Mouse (Mus musculus) ovary, adult 10 weeks (tissue): ENCODE results near the gene Vwce. TPM values are rescaled to one million over a fixed set of nuclear protein-coding genes. Genes with fewer than 3 reads are reported as not detected.

Source experiments
- polyA plus RNA-seq: library from polyadenylated mRNA; stranded (reverse); fragments of 350-450 nt; fragmentation: Illumina TruSeq; extraction: RNeasy Lipid Tissue Mini Kit (QIAGEN cat#74804); gene quantifications from one replicate; pipeline ENCODE4 v1.2.3, GENCODE M21; 2014

Vwce gene
- polyA plus RNA-seq, result not detected

DNA sequence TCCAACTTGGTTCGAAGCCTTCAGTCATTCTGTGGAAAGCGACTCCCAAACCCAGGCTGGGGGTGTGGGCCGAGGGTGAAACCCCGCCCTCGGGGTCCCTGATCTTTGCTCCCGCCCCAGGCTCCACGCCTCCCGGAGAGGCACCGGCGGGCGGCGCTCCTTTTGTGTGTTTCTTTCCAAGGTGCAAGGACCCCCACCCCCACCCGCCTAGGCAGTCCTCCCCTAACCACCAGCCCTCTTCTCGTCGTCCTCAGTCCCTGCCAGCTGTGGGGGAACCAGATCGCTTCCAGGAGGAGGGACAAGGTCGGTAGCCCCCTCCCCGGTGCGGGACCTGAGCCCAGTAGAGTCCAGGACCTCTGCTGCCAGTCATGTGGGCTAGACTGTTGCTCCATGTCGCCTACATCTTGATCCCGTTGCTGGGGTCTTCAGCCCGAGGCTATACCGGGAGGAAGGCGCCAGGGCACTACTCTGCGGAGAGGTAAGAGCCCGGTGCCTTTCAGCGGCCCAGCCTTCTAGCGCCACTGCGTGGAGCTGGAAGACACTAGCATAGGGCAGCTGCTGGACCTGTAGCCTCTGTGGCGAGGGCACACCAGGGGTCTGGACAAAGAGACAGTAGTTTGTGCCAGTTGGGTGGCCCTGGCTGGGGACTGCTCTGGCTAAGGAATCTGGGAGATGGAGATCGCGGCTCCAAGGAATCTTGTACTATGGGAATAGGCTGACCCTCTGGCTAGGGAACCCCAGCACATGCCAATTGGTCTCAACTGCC, at the start of gene Vwce:
Vwce (plus strand) TSS at position 108 of the 766 bp plus-strand sequence.

DNA sequence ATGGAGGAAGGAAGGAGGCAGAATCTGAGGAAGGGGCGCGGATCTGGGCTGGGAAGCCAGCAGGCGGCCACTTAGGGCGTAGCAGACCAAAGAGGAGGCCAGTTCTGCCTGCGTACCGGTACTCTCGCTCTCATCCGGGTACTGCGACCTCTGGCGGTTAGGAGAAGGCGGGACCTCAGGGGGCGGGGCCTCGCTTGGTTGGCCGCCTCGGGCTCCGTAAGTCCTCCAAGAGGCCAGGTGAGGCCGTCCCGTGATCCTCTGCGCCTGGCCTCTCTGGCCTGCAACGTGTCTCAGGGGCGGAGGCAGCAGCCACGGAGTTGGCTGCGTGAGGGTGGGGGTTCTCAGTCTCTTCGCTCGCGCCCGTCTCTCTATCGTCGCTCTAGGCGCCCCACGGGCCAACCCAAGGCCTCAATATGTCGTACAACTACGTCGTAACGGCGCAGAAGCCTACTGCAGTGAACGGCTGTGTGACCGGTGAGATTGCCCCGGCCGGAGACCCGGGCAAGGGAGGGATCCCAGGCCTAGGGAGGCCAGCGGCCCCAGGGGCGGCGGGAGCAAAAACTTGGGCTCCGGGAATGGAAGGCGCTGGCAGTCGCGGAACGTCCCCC, 28.6 kb upstream of the Vwce start, which contains the start of the genes Ddb1 and Tkfc:
Ddb1 (plus strand) TSS at position 35 of the 608 bp plus-strand sequence.
Tkfc (minus strand) TSS at position 362 of the 608 bp plus-strand sequence.

DNA sequence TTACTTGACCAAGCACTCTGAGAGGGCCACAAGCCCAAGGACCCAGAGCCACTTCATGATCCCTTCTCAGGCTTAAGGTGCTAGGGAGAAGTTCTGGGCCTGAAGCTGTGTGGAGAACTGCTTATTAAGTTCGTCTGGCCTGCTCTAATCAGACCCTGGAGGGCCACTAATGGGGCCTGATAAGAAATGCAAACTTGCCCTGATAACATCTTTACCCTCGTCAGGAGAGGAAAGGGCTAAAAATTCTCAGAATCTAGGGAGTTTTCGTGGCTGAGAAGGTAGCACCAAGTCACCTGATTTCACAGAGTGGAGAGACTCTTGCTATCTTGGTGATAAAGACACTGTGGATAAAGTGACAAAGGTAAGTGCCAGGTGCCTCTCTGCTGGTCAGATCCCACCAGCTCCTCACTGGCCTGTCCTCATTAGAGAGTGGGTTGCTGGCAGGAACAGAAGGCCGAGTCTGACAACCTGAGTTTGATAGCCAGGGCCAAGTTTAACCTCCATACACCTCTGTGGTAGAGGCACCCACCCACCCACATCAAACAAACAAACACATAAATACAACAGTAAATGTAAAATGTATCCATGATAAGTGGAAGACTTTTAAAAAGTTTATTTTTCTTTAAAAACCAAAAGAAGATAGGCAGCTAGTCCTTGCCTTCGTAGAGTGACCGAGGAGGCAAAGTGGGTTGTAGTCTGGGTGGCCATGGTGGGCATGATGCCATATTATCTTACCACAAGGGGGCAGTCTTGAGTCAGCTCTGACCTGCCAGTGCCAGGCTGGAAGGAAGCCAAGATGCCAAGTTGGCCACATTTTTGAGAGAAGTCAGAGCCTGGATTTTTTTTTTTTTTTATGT, 44.1 kb downstream of the Vwce start, which contains the start of gene Pga5:
Pga5 (minus strand) TSS at position 157 of the 857 bp plus-strand sequence.

DNA sequence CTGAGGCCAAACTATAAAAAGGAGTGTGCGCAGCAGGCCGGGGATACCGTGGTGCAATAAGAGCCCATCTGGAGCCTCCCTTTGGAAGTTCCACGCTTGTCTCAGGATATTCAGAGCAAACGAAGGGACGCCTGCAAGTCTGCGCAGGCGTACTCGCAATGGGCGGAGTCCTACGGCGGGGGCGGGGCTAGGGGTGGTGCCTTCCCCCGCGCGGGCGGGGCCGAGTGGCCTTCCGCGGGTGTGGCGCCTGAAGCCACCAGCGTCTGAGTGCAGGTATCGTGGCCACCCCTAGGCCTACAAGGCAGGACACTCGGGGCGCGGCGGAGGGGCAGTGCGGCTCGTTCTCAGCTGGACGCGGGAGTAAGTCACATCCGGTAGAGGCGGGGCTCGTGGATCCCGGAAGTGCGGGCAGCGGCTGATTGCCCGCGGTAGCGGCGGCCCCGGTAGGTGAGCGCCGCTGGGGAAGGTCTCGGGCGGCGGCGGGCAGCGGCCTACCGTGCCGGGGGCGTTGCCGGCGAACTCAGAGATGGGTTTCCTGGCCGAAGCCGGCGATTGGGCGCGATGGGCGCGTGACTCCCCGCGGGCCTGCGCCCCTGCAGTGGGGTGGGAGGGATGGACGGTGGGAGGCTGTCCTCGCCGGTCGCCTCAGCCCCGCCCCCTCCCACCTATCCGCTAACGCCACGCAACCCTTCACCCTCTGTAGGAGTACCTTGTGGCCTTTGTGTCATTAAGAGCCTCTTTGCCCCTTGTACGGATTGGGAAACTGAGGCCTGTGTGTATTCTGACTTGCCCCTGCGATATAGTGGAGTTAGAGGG, 54.7 kb downstream of the Vwce start, which contains the start of gene Vps37c:
Vps37c (plus strand) TSS at position 199 of the 816 bp plus-strand sequence.

Other genes starting within 250 kb of the Vwce start
- gene Syt7, start 245.1 kb upstream of the Vwce start, polyA plus RNA-seq, result 12.6 TPM
- gene Lrrc10b, start 176.7 kb upstream of the Vwce start, polyA plus RNA-seq, result 1.5 TPM
- gene Ppp1r32, start 151.3 kb upstream of the Vwce start, polyA plus RNA-seq, result 0.46 TPM
- gene Cpsf7, start 108.9 kb upstream of the Vwce start, polyA plus RNA-seq, result 60.6 TPM
- gene Sdhaf2, start 108.1 kb upstream of the Vwce start, polyA plus RNA-seq, result 64.2 TPM
- gene Tmem216, start 78.0 kb upstream of the Vwce start, polyA plus RNA-seq, result 3.9 TPM
- gene Cyb561a3, start 57.0 kb upstream of the Vwce start, polyA plus RNA-seq, result 2.4 TPM
- gene Tmem138, start 56.9 kb upstream of the Vwce start, polyA plus RNA-seq, result 11.9 TPM
- gene Ddb1, start 28.9 kb upstream of the Vwce start, polyA plus RNA-seq, result 102 TPM
- 2.5 TPM for gene Tkfc, start 28.6 kb upstream of the Vwce start, polyA plus RNA-seq
- not detected for gene Pga5, start 43.9 kb downstream of the Vwce start, polyA plus RNA-seq
- 1.8 TPM for gene Vps37c, start 54.5 kb downstream of the Vwce start, polyA plus RNA-seq
- gene Cd5, start 104.8 kb downstream of the Vwce start, polyA plus RNA-seq, result not detected
- not detected for gene Cd6, start 195.8 kb downstream of the Vwce start, polyA plus RNA-seq
- gene Slc15a3, start 205.5 kb downstream of the Vwce start, polyA plus RNA-seq, result 2.0 TPM
- not detected for gene Tmem132a, start 235.7 kb downstream of the Vwce start, polyA plus RNA-seq
- gene Tmem109, start 247.8 kb downstream of the Vwce start, polyA plus RNA-seq, result 4.5 TPM